Mouse (Mus musculus): Measurements from ENCODE around the gene Rcc1l.

Rcc1l gene

GRCm38 (mm10) chr5:134170167-134170566, 6.4 kb downstream of the Rcc1l start:
- DNase-seq (ENCODE audit: low spot score in 2 of 2) = no peak

GRCm38 (mm10) chr5:134169231-134169630, 7.3 kb downstream of the Rcc1l start:
- DNase-seq (ENCODE audit: low spot score in 2 of 2) = no peak

GRCm38 (mm10) chr5:134168033-134168432, 8.5 kb downstream of the Rcc1l start:
- no peak for DNase-seq (ENCODE audit: low spot score in 2 of 2)

GRCm38 (mm10) chr5:134166642-134167041, 9.9 kb downstream of the Rcc1l start:
- DNase-seq (ENCODE audit: low spot score in 2 of 2) = no peak

GRCm38 (mm10) chr5:134164688-134165087, 11.9 kb downstream of the Rcc1l start:
- DNase-seq (ENCODE audit: low spot score in 2 of 2) = no peak

GRCm38 (mm10) chr5:134155916-134156466, 20.6 kb downstream of the Rcc1l start:
- DNase-seq (ENCODE audit: low spot score in 2 of 2) = no peak

- DNase-seq (ENCODE audit: low spot score in 2 of 2) = no peak
These were observed 24.7 kb downstream of the Rcc1l start for GRCm38 (mm10) chr5:134151895-134152294.

- DNase-seq (ENCODE audit: low spot score in 2 of 2) = no peak
These were observed 28.4 kb downstream of the Rcc1l start for GRCm38 (mm10) chr5:134148153-134148552.

- DNase-seq (ENCODE audit: low spot score in 2 of 2) = no peak
These were observed 29.3 kb downstream of the Rcc1l start for GRCm38 (mm10) chr5:134147194-134147753.

GRCm38 (mm10) chr5:134144986-134145385, 31.6 kb downstream of the Rcc1l start:
- no peak for DNase-seq (ENCODE audit: low spot score in 2 of 2)

- no peak for DNase-seq (ENCODE audit: low spot score in 2 of 2)
These were observed 34.2 kb downstream of the Rcc1l start for GRCm38 (mm10) chr5:134142381-134142780.

- DNase-seq (ENCODE audit: low spot score in 2 of 2) = no peak
These were observed 35.3 kb downstream of the Rcc1l start for GRCm38 (mm10) chr5:134141236-134141635.

- no peak for DNase-seq (ENCODE audit: low spot score in 2 of 2)
These were observed 37.1 kb downstream of the Rcc1l start for GRCm38 (mm10) chr5:134139429-134139828.

- no peak for DNase-seq (ENCODE audit: low spot score in 2 of 2)
These were observed 38.6 kb downstream of the Rcc1l start for GRCm38 (mm10) chr5:134137933-134138332.

- DNase-seq (ENCODE audit: low spot score in 2 of 2) = no peak
These were observed 40.6 kb downstream of the Rcc1l start for GRCm38 (mm10) chr5:134136022-134136421.

- DNase-seq (ENCODE audit: low spot score in 2 of 2) = no peak
These were observed 45.0 kb downstream of the Rcc1l start for GRCm38 (mm10) chr5:134131586-134131985.

- DNase-seq (ENCODE audit: low spot score in 2 of 2) = no peak
These were observed 50.3 kb downstream of the Rcc1l start for GRCm38 (mm10) chr5:134126232-134126631.

GRCm38 (mm10) chr5:134123846-134124245, 52.7 kb downstream of the Rcc1l start:
- no peak for DNase-seq (ENCODE audit: low spot score in 2 of 2)

GRCm38 (mm10) chr5:134121893-134122259, 54.7 kb downstream of the Rcc1l start:
- DNase-seq (ENCODE audit: low spot score in 2 of 2) = no peak

GRCm38 (mm10) chr5:134121138-134121892, 55.3 kb downstream of the Rcc1l start:
- no peak for DNase-seq (ENCODE audit: low spot score in 2 of 2)

- no peak for DNase-seq (ENCODE audit: low spot score in 2 of 2)
These were observed 56.4 kb downstream of the Rcc1l start for GRCm38 (mm10) chr5:134120135-134120534.

- no peak for DNase-seq (ENCODE audit: low spot score in 2 of 2)
These were observed 57.0 kb downstream of the Rcc1l start for GRCm38 (mm10) chr5:134119481-134120120.

All from spleen, postnatal 4 days (tissue).